Mouse (Mus musculus): ENCODE data around the gene Gm11554. TPM values are rescaled to one million over a fixed set of nuclear protein-coding genes. Genes with fewer than 3 reads are reported as not detected.
"Not testable (repeated sequence)": the region's sequence is repeated elsewhere in the genome, so short reads cannot be mapped to it uniquely, and the experiment has no call there.

Gene Gm11554
- polyA plus RNA-seq (2012; ENCODE audit: insufficient read depth, insufficient read length, missing spikeins) = not detected in 2 replicates

GRCm38 (mm10) chr11:99804346-99804745 lies at the start of gene Gm11554:
Gene Gm11554 (minus strand): TSS chr11:99804446.
- not testable (repeated sequence) for H3K27ac ChIP-seq (ENCODE audit: insufficient read depth, low read depth, low read length); H3K4me1 ChIP-seq (ENCODE audit: control insufficient read depth, insufficient read depth, low read length); H3K4me3 ChIP-seq (ENCODE audit: insufficient read depth, low read length)

- Histone ChIP-seq H3K27ac (ENCODE audit: insufficient read depth, low read depth, low read length) (no peak within 1 kb of the TSS), H3K4me1 (ENCODE audit: control insufficient read depth, insufficient read depth, low read length) (no peaks in the 10 kb centered on the region), H3K4me3 (ENCODE audit: insufficient read depth, low read length) (no peak within 1 kb of the TSS)
- TF ChIP-seq CTCF (IDR thresholded peaks at IDR 0.05; ENCODE audit: low read depth, low read length) = no peak
- no peak for TF ChIP-seq POLR2A (IDR thresholded peaks at IDR 0.05; ENCODE audit: borderline replicate concordance, low read depth, low read length)
These were observed 47.3 kb upstream of the Gm11554 start, which contains the start of gene Krtap4-16 for GRCm38 (mm10) chr11:99851508-99851907. Gene Krtap4-16 (minus strand): TSS chr11:99851608.

- no peak for TF ChIP-seq POLR2A (IDR thresholded peaks at IDR 0.05; ENCODE audit: borderline replicate concordance, low read depth, low read length)
- TF ChIP-seq CTCF (IDR thresholded peaks at IDR 0.05; ENCODE audit: low read depth, low read length) = no peak
- Histone ChIP-seq H3K27ac (ENCODE audit: insufficient read depth, low read depth, low read length) (no peak overlapping the region), H3K4me1 (ENCODE audit: control insufficient read depth, insufficient read depth, low read length) (no peaks in the 10 kb centered on the region), H3K4me3 (ENCODE audit: insufficient read depth, low read length) (no peak overlapping the region)
These were observed 42.5 kb upstream of the Gm11554 start for GRCm38 (mm10) chr11:99846746-99847145.

DNA sequence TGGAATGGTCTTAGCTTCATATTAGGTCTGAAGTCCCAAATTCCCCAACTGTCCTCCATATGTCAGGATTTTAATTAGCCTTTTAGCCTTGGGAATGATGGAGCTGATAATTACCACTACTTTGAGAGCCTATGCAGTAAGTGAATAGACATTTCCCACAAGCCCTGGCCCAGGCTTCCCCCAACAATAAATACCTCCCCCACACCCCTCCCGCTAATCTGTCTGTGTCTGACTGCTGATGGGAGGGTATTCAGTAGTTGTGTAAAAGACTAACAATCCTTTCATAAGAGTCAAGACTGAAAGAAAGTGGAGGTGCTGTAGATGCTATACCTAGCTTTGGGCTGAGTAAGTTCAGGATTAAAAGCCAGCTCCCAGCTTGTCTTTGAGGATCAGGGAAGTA lies 37.9 kb upstream of the Gm11554 start:
- Histone ChIP-seq H3K27ac (ENCODE audit: insufficient read depth, low read depth, low read length) (no peak overlapping the region), H3K4me1 (ENCODE audit: control insufficient read depth, insufficient read depth, low read length) (no peaks in the 10 kb centered on the region), H3K4me3 (ENCODE audit: insufficient read depth, low read length) (no peak overlapping the region)
- TF ChIP-seq POLR2A (IDR thresholded peaks at IDR 0.05; ENCODE audit: borderline replicate concordance, low read depth, low read length) = no peak
- no peak for TF ChIP-seq CTCF (IDR thresholded peaks at IDR 0.05; ENCODE audit: low read depth, low read length)

- no peak for TF ChIP-seq POLR2A (IDR thresholded peaks at IDR 0.05; ENCODE audit: borderline replicate concordance, low read depth, low read length)
- TF ChIP-seq CTCF (IDR thresholded peaks at IDR 0.05; ENCODE audit: low read depth, low read length) = no peak
- Histone ChIP-seq H3K27ac (ENCODE audit: insufficient read depth, low read depth, low read length) (no peak within 1 kb of the TSS), H3K4me1 (ENCODE audit: control insufficient read depth, insufficient read depth, low read length) (no peaks in the 10 kb centered on the region), H3K4me3 (ENCODE audit: insufficient read depth, low read length) (no peak within 1 kb of the TSS)
These were observed 33.7 kb upstream of the Gm11554 start, which contains the start of gene 2300003K06Rik for GRCm38 (mm10) chr11:99837966-99838365. Gene 2300003K06Rik (minus strand): TSS chr11:99838066.

DNA sequence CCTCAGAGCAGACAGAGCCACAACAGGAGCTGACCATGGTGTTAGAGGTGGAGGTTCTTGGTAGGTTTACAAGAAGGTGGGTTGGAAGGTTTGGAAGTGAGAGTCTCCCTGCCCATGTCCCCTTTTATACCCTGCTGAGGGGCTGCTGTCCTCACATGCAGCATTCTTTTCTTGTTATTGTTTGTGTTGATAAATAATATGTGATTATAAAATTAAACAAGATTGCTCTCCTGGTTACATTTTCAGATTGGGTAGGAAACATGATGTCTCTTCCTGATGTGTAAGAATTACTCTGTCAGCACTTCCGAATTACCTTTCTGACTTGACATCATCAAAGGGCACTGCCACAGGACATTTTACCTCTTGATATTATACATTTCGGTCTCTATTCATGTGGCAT lies 11.3 kb upstream of the Gm11554 start, which contains the start of gene Gm11564:
TSS of gene Gm11564 (minus strand) at position 101 of the 400 bp plus-strand sequence.
- H3K27ac ChIP-seq (ENCODE audit: insufficient read depth, low read depth, low read length); H3K4me3 ChIP-seq (ENCODE audit: insufficient read depth, low read length); H3K4me1 ChIP-seq (ENCODE audit: control insufficient read depth, insufficient read depth, low read length): not testable (repeated sequence)

DNA sequence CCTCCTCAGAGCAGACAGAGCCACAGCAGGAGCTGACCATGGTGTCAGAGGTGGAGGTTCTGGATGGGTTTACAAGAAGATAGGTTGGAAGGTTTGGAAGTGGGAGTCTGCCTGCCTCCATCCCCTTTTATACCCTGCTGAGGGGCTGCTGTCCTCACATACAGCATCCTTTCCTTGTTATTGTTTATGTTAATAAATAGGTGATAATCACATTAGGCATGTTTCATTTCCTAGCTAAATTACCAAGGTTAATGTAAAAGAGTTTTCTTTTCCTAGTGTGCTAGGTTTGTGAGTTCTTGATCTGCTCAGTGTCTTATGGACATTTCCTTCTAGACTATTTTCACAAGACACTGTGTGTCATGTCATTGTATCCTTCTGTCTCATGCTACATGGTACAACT lies 5.5 kb upstream of the Gm11554 start, which contains the start of gene Krtap4-13:
TSS of gene Krtap4-13 (minus strand) at position 101 of the 400 bp plus-strand sequence.
- not testable (repeated sequence) for H3K4me1 ChIP-seq (ENCODE audit: control insufficient read depth, insufficient read depth, low read length); H3K27ac ChIP-seq (ENCODE audit: insufficient read depth, low read depth, low read length); H3K4me3 ChIP-seq (ENCODE audit: insufficient read depth, low read length)

DNA sequence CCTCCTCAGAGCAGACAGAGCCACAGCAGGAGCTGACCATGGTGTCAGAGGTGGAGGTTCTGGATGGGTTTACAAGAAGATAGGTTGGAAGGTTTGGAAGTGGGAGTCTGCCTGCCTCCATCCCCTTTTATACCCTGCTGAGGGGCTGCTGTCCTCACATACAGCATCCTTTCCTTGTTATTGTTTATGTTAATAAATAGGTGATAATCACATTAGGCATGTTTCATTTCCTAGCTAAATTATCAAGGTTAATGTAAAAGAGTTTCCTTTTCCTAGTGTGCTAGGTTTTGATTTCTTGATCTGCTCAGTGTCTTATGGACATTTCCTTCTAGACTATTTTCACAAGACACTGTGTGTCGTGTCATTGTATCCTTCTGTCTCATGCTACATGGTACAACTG lies 5.4 kb downstream of the Gm11554 start, which contains the start of gene Gm11569:
TSS of gene Gm11569 (minus strand) at position 101 of the 400 bp plus-strand sequence.
- H3K4me1 ChIP-seq (ENCODE audit: control insufficient read depth, insufficient read depth, low read length); H3K27ac ChIP-seq (ENCODE audit: insufficient read depth, low read depth, low read length); H3K4me3 ChIP-seq (ENCODE audit: insufficient read depth, low read length): not testable (repeated sequence)

GRCm38 (mm10) chr11:99793367-99793766 lies 10.9 kb downstream of the Gm11554 start, which contains the start of gene Gm11596:
Gene Gm11596 (minus strand): TSS chr11:99793467.
- H3K4me3 ChIP-seq (ENCODE audit: insufficient read depth, low read length) = no peak within 1 kb of the TSS
- TF ChIP-seq POLR2A (IDR thresholded peaks at IDR 0.05; ENCODE audit: borderline replicate concordance, low read depth, low read length) = no peak
- no peak for TF ChIP-seq CTCF (IDR thresholded peaks at IDR 0.05; ENCODE audit: low read depth, low read length)
- H3K27ac ChIP-seq (ENCODE audit: insufficient read depth, low read depth, low read length) = no peak within 1 kb of the TSS

GRCm38 (mm10) chr11:99784900-99785299 lies 19.3 kb downstream of the Gm11554 start, which contains the start of gene Krtap4-9:
Gene Krtap4-9 (plus strand): TSS chr11:99785200.
- H3K27ac ChIP-seq (ENCODE audit: insufficient read depth, low read depth, low read length); H3K4me3 ChIP-seq (ENCODE audit: insufficient read depth, low read length); H3K4me1 ChIP-seq (ENCODE audit: control insufficient read depth, insufficient read depth, low read length): not testable (repeated sequence)

More at GRCm38 (mm10) chr11:99793367-99793766, 10.9 kb downstream of the Gm11554 start, which contains the start of gene Gm11596:
- no peaks in the 10 kb centered on the region for H3K4me1 ChIP-seq (ENCODE audit: control insufficient read depth, insufficient read depth, low read length)

DNA sequence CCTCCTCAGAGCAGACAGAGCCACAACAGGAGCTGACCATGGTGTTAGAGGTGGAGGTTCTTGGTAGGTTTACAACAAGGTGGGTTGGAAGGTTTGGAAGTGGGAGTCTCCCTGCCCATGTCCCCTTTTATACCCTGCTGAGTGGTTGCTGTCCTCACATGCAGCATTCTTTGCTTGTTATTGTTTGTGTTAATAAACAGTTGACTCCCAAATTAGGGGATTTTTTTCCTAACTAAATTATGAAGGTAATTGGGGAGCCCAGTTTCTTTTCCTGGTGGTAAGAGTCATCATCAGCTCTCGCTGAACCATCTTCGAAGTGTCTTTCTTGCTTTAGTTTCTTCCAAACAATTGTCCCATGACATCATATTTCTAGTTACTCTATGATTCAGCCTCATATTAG lies 23.6 kb downstream of the Gm11554 start, which contains the start of gene Krtap4-8:
TSS of gene Krtap4-8 (minus strand) at position 101 of the 400 bp plus-strand sequence.
- H3K27ac ChIP-seq (ENCODE audit: insufficient read depth, low read depth, low read length) = no peak within 1 kb of the TSS
- H3K4me3 ChIP-seq (ENCODE audit: insufficient read depth, low read length) = no peak within 1 kb of the TSS
- H3K4me1 ChIP-seq (ENCODE audit: control insufficient read depth, insufficient read depth, low read length) = no peaks in the 10 kb centered on the region
- no peak for TF ChIP-seq POLR2A (IDR thresholded peaks at IDR 0.05; ENCODE audit: borderline replicate concordance, low read depth, low read length)
- TF ChIP-seq CTCF (IDR thresholded peaks at IDR 0.05; ENCODE audit: low read depth, low read length) = no peak

Data from bone marrow macrophage, adult 2 months (primary cell).